Mouse (Mus musculus) gastrocnemius, postnatal 10 days (tissue): ENCODE data around the gene Frmd4a. TPM values are rescaled to one million over a fixed set of nuclear protein-coding genes. Genes with fewer than 3 reads are reported as not detected.

Experiments used
- DNase-seq: peaks from one replicate; pipeline ENCODE4 v3.0.0; 2021; ENCODE audit warnings: mixed read lengths
- total RNA-seq, 2 experiments: library from RNA; stranded (reverse); gene quantifications; 2 replicates each; pipeline ENCODE4 v1.2.3; 2021

Frmd4a gene
- total RNA-seq, 2 experiments from 2014 or later: 22.1 to 28.3 TPM

- no peak for DNase-seq
Measured at GRCm38 (mm10) chr2:4490845-4491244, 473.3 kb downstream of the Frmd4a start.

GRCm38 (mm10) chr2:4492485-4493481, 475.3 kb downstream of the Frmd4a start:
- peak; percentile 73 for DNase-seq

GRCm38 (mm10) chr2:4494478-4494877, 477.0 kb downstream of the Frmd4a start:
- DNase-seq: no peak

GRCm38 (mm10) chr2:4499257-4499656, 481.7 kb downstream of the Frmd4a start:
- peak; percentile 79 for DNase-seq

GRCm38 (mm10) chr2:4499916-4500315, 482.4 kb downstream of the Frmd4a start:
- DNase-seq: no peak

GRCm38 (mm10) chr2:4501257-4502027, 483.9 kb downstream of the Frmd4a start:
- no peak for DNase-seq

- peak; percentile 25 for DNase-seq
Measured at GRCm38 (mm10) chr2:4504413-4504812, 486.9 kb downstream of the Frmd4a start.

GRCm38 (mm10) chr2:4505695-4506094, 488.2 kb downstream of the Frmd4a start:
- no peak for DNase-seq

- no peak for DNase-seq
Measured at GRCm38 (mm10) chr2:4506659-4507058, 489.1 kb downstream of the Frmd4a start.

- DNase-seq: no peak
Measured at GRCm38 (mm10) chr2:4507887-4508615, 490.5 kb downstream of the Frmd4a start.

- DNase-seq: no peak
Measured at GRCm38 (mm10) chr2:4508959-4509615, 491.6 kb downstream of the Frmd4a start.

- DNase-seq: no peak
Measured at GRCm38 (mm10) chr2:4509739-4510138, 492.2 kb downstream of the Frmd4a start.

GRCm38 (mm10) chr2:4510208-4511079, 492.9 kb downstream of the Frmd4a start:
- DNase-seq: no peak

GRCm38 (mm10) chr2:4511080-4511386, 493.5 kb downstream of the Frmd4a start:
- DNase-seq: no peak

GRCm38 (mm10) chr2:4512607-4513006, 495.1 kb downstream of the Frmd4a start:
- DNase-seq: no peak

- no peak for DNase-seq
Measured at GRCm38 (mm10) chr2:4515910-4516309, 498.4 kb downstream of the Frmd4a start.

GRCm38 (mm10) chr2:4516819-4517552, 499.5 kb downstream of the Frmd4a start:
- DNase-seq: peak; percentile 67

- DNase-seq: peak; percentile 50
Measured at GRCm38 (mm10) chr2:4517553-4518125, 500.1 kb downstream of the Frmd4a start.

- DNase-seq: no peak
Measured at GRCm38 (mm10) chr2:4518549-4518948, 501.0 kb downstream of the Frmd4a start.
